Mouse (Mus musculus) ES-E14 (cell line): Measurements from ENCODE around the gene Gm10775. TPM values are rescaled to one million over a fixed set of nuclear protein-coding genes. Genes with fewer than 3 reads are reported as not detected.

Source experiments
- DNase-seq: peaks from one replicate; pipeline ENCODE4 v3.0.0-alpha.2; 2013; ENCODE audit warnings: low read depth, low spot score
- H3K27ac ChIP-seq: 2 replicates; pipeline ENCODE4 v1.5.1; 2012; ENCODE audit warnings: low read depth, mild to moderate bottlenecking, low read length, moderate library complexity, mixed read lengths; ENCODE audit not compliant: poor library complexity, insufficient read depth, severe bottlenecking
- H3K36me3 ChIP-seq: 2 replicates; pipeline ENCODE4 v1.6.1; 2012; ENCODE audit warnings: mild to moderate bottlenecking, low read length, moderate library complexity, mixed read lengths; ENCODE audit not compliant: control insufficient read depth, poor library complexity, insufficient read depth, severe bottlenecking
- H3K4me1 ChIP-seq, 2 experiments: fragments of 150-350 bp in 1 of 2; sonication (generic) in 1 of 2; 2 replicates each; pipeline ENCODE4 v1.6.1; 2012; ENCODE audit warnings: low read length in 2 of 2, mild to moderate bottlenecking in 1 of 2, mixed read lengths in 1 of 2; ENCODE audit not compliant: control insufficient read depth in 2 of 2, insufficient read depth in 2 of 2, poor library complexity in 1 of 2
- H3K4me3 ChIP-seq, 2 experiments: fragments of 150-350 bp in 1 of 2; sonication (generic) in 1 of 2; 2 replicates each; pipeline ENCODE4 v1.5.1; 2012; ENCODE audit warnings: low read length in 2 of 2, low read depth in 1 of 2, mild to moderate bottlenecking in 1 of 2, mixed read lengths in 1 of 2; ENCODE audit not compliant: insufficient read depth in 1 of 2, poor library complexity in 1 of 2, severe bottlenecking in 1 of 2
- H3K9ac ChIP-seq: 2 replicates; pipeline ENCODE4 v1.6.1; 2012; ENCODE audit warnings: low read depth, mild to moderate bottlenecking, low read length, mixed read lengths; ENCODE audit not compliant: poor library complexity, insufficient read depth, severe bottlenecking
- H3K9me3 ChIP-seq: fragments of 150-350 bp; sonication (generic); 2 replicates; pipeline ENCODE4 v1.6.1; 2012; ENCODE audit warnings: low read depth, mild to moderate bottlenecking, low read length; ENCODE audit not compliant: control insufficient read depth, insufficient read depth
- CHD2 ChIP-seq: IDR thresholded peaks from 2 replicates; pipeline ENCODE4 v1.6.1; 2014; ENCODE audit warnings: mild to moderate bottlenecking, low read depth, low read length, inconsistent platforms
- HCFC1 ChIP-seq: IDR thresholded peaks from 2 replicates; pipeline ENCODE4 v1.6.1; 2012; ENCODE audit warnings: low read length, inconsistent platforms, borderline replicate concordance; ENCODE audit not compliant: insufficient read depth
- MAFK ChIP-seq: IDR thresholded peaks from 2 replicates; pipeline ENCODE4 v1.6.1; 2014; ENCODE audit warnings: mild to moderate bottlenecking, low read depth, low read length, inconsistent platforms; ENCODE audit not compliant: insufficient read depth
- ZC3H11A ChIP-seq: IDR thresholded peaks from 2 replicates; pipeline ENCODE4 v1.6.1; 2012; ENCODE audit warnings: low read depth, mild to moderate bottlenecking, inconsistent platforms, low read length, borderline replicate concordance
- ZNF384 ChIP-seq: IDR thresholded peaks from 2 replicates; pipeline ENCODE4 v1.6.1; 2012; ENCODE audit warnings: low read depth, low read length, inconsistent platforms
- in situ Hi-C, 2 experiments: fragments of 600-800 bp; cut with MboI; formaldehyde crosslinking; loops; one replicate each; pipeline ENCODE4 v1.15.1; 2025; ENCODE audit warnings: low sequenced_read_pairs in 2 of 2, inconsistent platforms in 1 of 2; ENCODE audit not compliant: unreplicated experiment in 2 of 2
- total RNA-seq: library from RNA; depleted of rRNA; stranded (reverse); fragments of 300-350 nt; gene quantifications from 2 replicates; pipeline ENCODE4 v1.2.3, GENCODE M21; 2012

Gm10775 gene
- total RNA-seq, 1 experiment, result not detected

GRCm38 (mm10) chr13:65241099-65241626 is 18.2 kb upstream of the Gm10775 start:
- peak overlapping the region; percentile 90 for H3K27ac ChIP-seq
- no peaks in the 10 kb centered on the region for H3K9me3 ChIP-seq
- H3K9ac ChIP-seq, result peak overlapping the region; percentile 93
- no peaks in the 10 kb centered on the region for H3K36me3 ChIP-seq
- no peak for TF ChIP-seq ZNF384
- TF ChIP-seq CHD2, result no peak
- TF ChIP-seq ZC3H11A, result no peak; the same call in 1 of the 2 replicates
- no peak for TF ChIP-seq MAFK
- peak; percentile 78 for TF ChIP-seq HCFC1
- DNase-seq, result peak; percentile 89
- peaks cover 0 to 15% of the 10 kb centered on the region in 2 experiments; a peak in 2 of 4 replicates for H3K4me1 ChIP-seq
- peak overlapping the region; percentile 82 to 96 for H3K4me3 ChIP-seq
- in situ Hi-C loops, result no loop called here

- DNase-seq, result no peak
- H3K4me1 ChIP-seq, result peaks cover 0 to 15% of the 10 kb centered on the region in 2 experiments; a peak in 2 of 4 replicates
- in situ Hi-C loops, result no loop called here
- peak overlapping the region; percentile 93 for H3K9ac ChIP-seq
- H3K9me3 ChIP-seq, result no peaks in the 10 kb centered on the region
- peak overlapping the region; percentile 82 to 96 for H3K4me3 ChIP-seq
- peak overlapping the region; percentile 90; the same call in 1 of the 2 replicates for H3K27ac ChIP-seq
- TF ChIP-seq ZNF384 (no peak), MAFK (no peak), HCFC1 (no peak), ZC3H11A (no peak), CHD2 (no peak)
- no peaks in the 10 kb centered on the region for H3K36me3 ChIP-seq
Observed at GRCm38 (mm10) chr13:65241627-65242318, 17.6 kb upstream of the Gm10775 start.

- Histone ChIP-seq H3K36me3 (no peaks in the 10 kb centered on the region), H3K4me3 (peak overlapping the region; percentile 82 to 96), H3K27ac (no peak overlapping the region; the same call in 1 of the 2 replicates), H3K9ac (peak overlapping the region; percentile 93), H3K9me3 (no peaks in the 10 kb centered on the region), H3K4me1 (peaks cover 0 to 9% of the 10 kb centered on the region in 2 experiments; a peak in 2 of 4 replicates)
- in situ Hi-C loops, result no loop called here
- TF ChIP-seq ZNF384 (no peak), MAFK (no peak), HCFC1 (no peak), ZC3H11A (no peak), CHD2 (no peak)
- DNase-seq, result no peak
Observed at GRCm38 (mm10) chr13:65242319-65242787, 17.0 kb upstream of the Gm10775 start.

- Histone ChIP-seq H3K4me1 (peaks cover 0 to 9% of the 10 kb centered on the region in 2 experiments; a peak in 2 of 4 replicates), H3K4me3 (no peak overlapping the region), H3K9me3 (no peaks in the 10 kb centered on the region), H3K27ac (no peak overlapping the region), H3K36me3 (no peaks in the 10 kb centered on the region), H3K9ac (no peak overlapping the region)
- in situ Hi-C loops, result no loop called here
- TF ChIP-seq MAFK (no peak), ZC3H11A (no peak), HCFC1 (no peak), CHD2 (no peak), ZNF384 (no peak)
- no peak for DNase-seq
Observed at GRCm38 (mm10) chr13:65243273-65243672, 16.1 kb upstream of the Gm10775 start.
